Mouse (Mus musculus) embryonic fibroblast, embryonic 13.5 days (primary cell): Measurements from ENCODE around the gene Gm26602.

Source experiments
- CTCF ChIP-seq: IDR thresholded peaks from 2 replicates; pipeline ENCODE4 v1.5.1; 2011; ENCODE audit warnings: mild to moderate bottlenecking, control low read depth, low read length, moderate library complexity, borderline replicate concordance; ENCODE audit not compliant: insufficient read depth
- POLR2A ChIP-seq: IDR thresholded peaks from 2 replicates; pipeline ENCODE4 v1.6.1; 2011; ENCODE audit warnings: low read depth, mild to moderate bottlenecking, control low read depth, low read length, moderate library complexity

DNA sequence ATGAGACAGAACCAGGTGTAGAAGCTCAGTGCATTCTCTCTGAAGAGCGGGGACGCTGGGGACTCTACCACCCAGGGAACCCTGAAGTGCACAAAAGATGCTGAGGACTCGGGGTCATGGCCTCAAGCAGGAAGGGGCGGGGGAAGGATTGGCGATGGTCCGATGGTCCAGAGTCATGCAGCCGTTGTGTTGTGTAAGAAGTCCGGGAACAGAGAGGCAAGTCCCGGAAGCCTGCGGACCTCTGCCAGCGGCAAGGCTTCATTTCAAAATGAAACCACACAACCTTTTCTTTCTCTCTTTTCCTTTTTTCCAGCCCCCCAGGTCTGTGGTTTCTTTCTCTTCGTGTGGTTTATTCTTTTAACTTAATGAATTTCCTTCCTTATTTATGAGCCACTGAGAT is 32.9 kb upstream of the Gm26602 start:
- TF ChIP-seq POLR2A (no peak), CTCF (no peak)
